Mouse (Mus musculus) olfactory bulb, adult 2 months (tissue): Measurements from ENCODE around the gene Alkbh8.
"Not testable (repeated sequence)": the region's sequence is repeated elsewhere in the genome, so short reads cannot be mapped to it uniquely, and the experiment has no call there.

ENCODE experiments used
- CTCF ChIP-seq: fragments of 200-500 bp; IDR thresholded peaks from 2 replicates; pipeline ENCODE4 v1.5.1; 2012; ENCODE audit warnings: low read depth, mild to moderate bottlenecking, low read length, moderate library complexity; ENCODE audit not compliant: insufficient read depth
- POLR2A ChIP-seq: fragments of 200-500 bp; IDR thresholded peaks from 2 replicates; pipeline ENCODE4 v1.6.1; 2012; ENCODE audit warnings: mild to moderate bottlenecking, low read depth, low read length, moderate library complexity; ENCODE audit not compliant: insufficient read depth

GRCm38 (mm10) chr9:3439555-3440300, 104.8 kb downstream of the Alkbh8 start:
- not testable (repeated sequence) for TF ChIP-seq POLR2A, CTCF
